Mouse (Mus musculus): Measurements from ENCODE around the gene Vmn2r80.
"Not testable (repeated sequence)": the region's sequence is repeated elsewhere in the genome, so short reads cannot be mapped to it uniquely, and the experiment has no call there.

Vmn2r80 gene

DNA sequence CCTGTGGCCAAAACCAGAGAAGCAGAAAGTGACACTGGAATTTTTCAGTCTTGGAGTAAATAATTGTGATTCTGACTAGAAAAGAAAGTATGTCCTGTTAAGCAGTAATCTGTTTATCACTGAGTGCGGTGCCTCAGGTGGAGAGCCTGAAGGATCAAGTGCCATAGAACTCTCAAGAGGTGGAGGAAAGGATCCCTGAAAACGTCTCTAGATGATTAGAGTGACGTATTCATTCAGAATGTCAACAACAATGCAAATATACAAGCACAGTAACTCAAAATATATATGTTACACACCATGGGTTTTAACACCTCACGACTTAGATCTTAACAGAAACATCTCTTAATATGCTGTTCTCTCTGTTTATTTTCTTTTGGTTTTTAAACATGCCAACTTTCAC, at the start of gene Vmn2r80:
Gene Vmn2r80, plus strand, starts transcription at position 301 of the 400 bp plus-strand sequence.
- DNase-seq (ENCODE audit: low spot score in 2 of 2), result not testable (repeated sequence)

- DNase-seq (ENCODE audit: low spot score in 2 of 2), result no peak
Observed at GRCm38 (mm10) chr10:79106325-79107282, 42.0 kb upstream of the Vmn2r80 start.

- DNase-seq (ENCODE audit: low spot score in 2 of 2), result no peak
Observed at GRCm38 (mm10) chr10:79107531-79107930, 41.0 kb upstream of the Vmn2r80 start.

DNA sequence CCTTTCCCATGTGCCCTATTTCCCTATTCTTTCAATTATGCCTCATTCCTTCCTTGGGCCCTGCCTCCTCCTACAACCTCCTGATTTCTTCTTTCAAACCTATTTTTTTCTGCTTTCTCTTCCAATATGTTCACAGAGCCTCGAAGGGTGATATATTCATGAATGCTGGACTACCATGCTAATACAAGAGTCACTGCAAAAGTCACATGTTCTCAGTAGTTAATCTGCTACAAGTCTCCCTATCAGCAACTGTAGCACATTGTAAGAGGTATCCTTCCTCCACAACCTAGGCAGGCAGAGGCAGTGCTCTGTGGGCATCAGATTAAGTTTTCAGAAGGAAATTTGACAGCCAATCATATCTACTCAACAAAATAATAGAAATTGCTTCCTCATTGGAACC, 39.4 kb upstream of the Vmn2r80 start:
- DNase-seq (ENCODE audit: low spot score in 2 of 2), result no peak

- no peak for DNase-seq (ENCODE audit: low spot score in 2 of 2)
Observed at GRCm38 (mm10) chr10:79110482-79110881, 38.1 kb upstream of the Vmn2r80 start.

- no peak for DNase-seq (ENCODE audit: low spot score in 2 of 2)
Observed at GRCm38 (mm10) chr10:79115085-79115484, 33.5 kb upstream of the Vmn2r80 start.

DNA sequence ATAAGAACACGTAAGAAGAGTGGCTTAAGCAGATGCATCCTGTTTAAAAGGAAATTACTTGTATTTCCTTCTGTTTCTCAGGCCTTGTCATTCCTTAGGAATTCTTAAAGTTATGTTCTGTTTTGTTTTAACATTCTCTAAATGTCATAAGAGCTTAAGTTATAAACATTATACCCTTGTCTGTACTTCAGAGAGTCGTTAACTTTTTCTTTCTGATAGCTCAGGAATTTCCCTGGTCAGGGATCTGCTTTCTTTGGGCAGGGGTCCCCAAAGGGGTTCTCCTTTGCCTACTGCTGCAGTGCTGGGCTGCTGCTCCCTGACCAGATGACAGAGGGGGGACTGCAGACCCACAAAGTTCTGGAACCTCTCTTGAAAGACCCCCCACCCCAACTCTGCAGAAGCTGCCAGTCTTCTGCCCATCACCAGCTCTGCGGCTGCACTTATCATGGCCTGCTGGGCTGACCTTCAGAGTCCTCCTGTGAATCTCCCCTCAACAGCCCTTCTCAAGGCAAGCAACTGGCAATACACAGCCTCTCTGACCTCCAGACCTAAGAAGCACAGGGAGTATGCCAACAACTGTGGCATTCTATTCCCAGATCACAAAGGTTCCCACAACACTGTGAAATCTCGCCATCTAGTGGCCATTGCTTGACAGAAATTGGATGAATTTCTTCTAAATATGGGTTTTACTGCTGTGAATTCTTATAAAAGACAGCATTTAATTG, 32.3 kb upstream of the Vmn2r80 start:
- peak; percentile 8 to 20 for DNase-seq (ENCODE audit: low spot score in 2 of 2)

DNA sequence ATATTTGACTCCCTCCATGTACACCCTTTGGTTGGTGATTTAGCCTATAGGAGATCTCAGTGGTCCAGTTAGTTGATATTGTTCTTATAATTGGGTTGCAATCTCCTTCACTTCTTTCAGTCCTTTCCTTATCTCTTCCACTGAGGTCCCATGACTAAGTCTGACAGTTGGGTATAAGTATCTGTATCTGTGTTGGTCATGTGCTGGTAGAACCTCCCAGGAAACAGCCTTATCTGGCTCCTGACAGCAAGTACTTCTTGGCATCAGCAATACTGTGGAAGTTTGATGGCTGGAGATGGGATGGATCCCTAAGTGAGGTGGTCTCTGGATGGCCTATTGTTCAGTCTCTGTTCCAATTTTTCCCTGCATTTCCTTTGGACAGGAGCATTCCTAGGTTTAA, 3.0 kb downstream of the Vmn2r80 start:
- no peak for DNase-seq (ENCODE audit: low spot score in 2 of 2)

GRCm38 (mm10) chr10:79199973-79200372, 51.4 kb downstream of the Vmn2r80 start:
- DNase-seq (ENCODE audit: low spot score in 2 of 2), result not testable (repeated sequence)

DNA sequence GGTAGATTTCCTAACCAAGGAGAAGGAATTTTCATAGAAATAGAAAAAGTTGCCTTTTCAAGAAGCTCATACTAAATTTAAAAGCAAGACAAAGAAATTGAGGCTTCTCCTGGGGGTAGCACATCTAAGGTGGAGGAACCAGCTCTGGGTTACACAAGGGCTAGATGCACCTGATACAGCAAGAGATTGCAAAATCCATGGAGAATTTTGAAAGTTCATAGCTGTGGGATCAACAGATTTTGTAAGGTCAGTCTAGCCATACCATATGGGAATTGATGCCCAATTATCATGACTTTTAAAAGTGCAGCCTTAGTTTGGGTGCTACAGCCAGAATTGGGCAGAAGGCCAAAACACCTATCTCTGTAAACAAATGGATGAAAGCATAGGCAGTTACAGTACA, 71.9 kb downstream of the Vmn2r80 start:
- no peak for DNase-seq (ENCODE audit: low spot score in 2 of 2)

DNA sequence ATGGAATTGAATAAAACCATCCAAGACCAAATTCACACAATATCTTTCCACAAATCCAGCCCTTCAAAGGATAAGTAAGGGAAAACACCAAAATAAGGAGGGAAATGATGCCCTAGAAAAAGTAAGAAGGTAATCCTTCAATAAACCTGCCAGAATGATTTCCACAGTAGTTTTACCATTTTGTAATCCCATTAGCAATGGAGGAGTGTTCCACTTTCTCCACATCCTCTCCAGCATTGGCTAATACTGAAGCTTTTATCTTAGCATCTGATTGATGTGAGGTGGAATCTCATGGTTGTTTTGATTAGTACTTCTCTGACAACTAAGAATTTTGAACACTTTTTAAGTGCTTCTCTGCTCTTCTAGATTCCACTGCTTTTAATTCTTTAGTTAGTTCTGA, 73.0 kb downstream of the Vmn2r80 start:
- no peak for DNase-seq (ENCODE audit: low spot score in 2 of 2)

GRCm38 (mm10) chr10:79222214-79222613, 73.6 kb downstream of the Vmn2r80 start:
- no peak for DNase-seq (ENCODE audit: low spot score in 2 of 2)
